Mouse (Mus musculus) limb, embryonic 14.5 days (tissue): Measurements from ENCODE around the gene Impdh2. TPM values are rescaled to one million over a fixed set of nuclear protein-coding genes. Genes with fewer than 3 reads are reported as not detected.
A peak's percentile ranks its signal among the peaks of the same experiment; 100 is the strongest.

ENCODE experiments used
- ATAC-seq: fragments of 200-750 bp; cut with Nextera tagmentation; 2 replicates; pipeline ENCODE4 v1.8.0; 2017; ENCODE audit warnings: low read depth, moderate number of reproducible peaks, moderate TSS enrichment; ENCODE audit not compliant: low FRiP score
- DNase-seq: peaks from one replicate; pipeline ENCODE4 v3.0.0-alpha.2; 2015; ENCODE audit warnings: low spot score
- H3K27ac ChIP-seq: fragments of 300-500 bp; sonication (generic); replicated peaks from 2 replicates; pipeline ENCODE4 v1.5.1; 2014; ENCODE audit warnings: low read depth, mild to moderate bottlenecking, low read length, moderate library complexity, mixed read lengths
- H3K27me3 ChIP-seq: fragments of 300-500 bp; sonication (generic); 2 replicates; pipeline ENCODE4 v1.6.1; 2014; ENCODE audit warnings: low read length, mixed read lengths; ENCODE audit not compliant: control insufficient read depth, insufficient read depth
- H3K36me3 ChIP-seq: fragments of 300-500 bp; sonication (generic); 2 replicates; pipeline ENCODE4 v1.6.1; 2014; ENCODE audit warnings: mild to moderate bottlenecking, low read length, moderate library complexity, mixed read lengths; ENCODE audit not compliant: control insufficient read depth, insufficient read depth
- H3K4me1 ChIP-seq: fragments of 300-500 bp; sonication (generic); 2 replicates; pipeline ENCODE4 v1.6.1; 2014; ENCODE audit warnings: antibody characterized with exemption, low read length, mixed read lengths; ENCODE audit not compliant: control insufficient read depth, insufficient read depth
- H3K4me2 ChIP-seq: fragments of 300-500 bp; sonication (generic); replicated peaks from 2 replicates; pipeline ENCODE4 v1.6.1; 2014; ENCODE audit warnings: low read depth, mild to moderate bottlenecking, low read length, moderate library complexity; ENCODE audit not compliant: severe bottlenecking
- H3K4me3 ChIP-seq: fragments of 300-500 bp; sonication (generic); replicated peaks from 2 replicates; pipeline ENCODE4 v1.5.1; 2014; ENCODE audit warnings: low read length
- H3K9ac ChIP-seq: fragments of 300-500 bp; sonication (generic); 2 replicates; pipeline ENCODE4 v1.6.1; 2014; ENCODE audit warnings: mild to moderate bottlenecking, low read depth, low read length, moderate library complexity; ENCODE audit not compliant: severe bottlenecking
- H3K9me3 ChIP-seq: fragments of 300-500 bp; sonication (generic); 2 replicates; pipeline ENCODE4 v1.6.1; 2016; ENCODE audit warnings: low read length; ENCODE audit not compliant: control insufficient read depth
- POLR2A ChIP-seq: fragments of 200-500 bp; IDR thresholded peaks from 2 replicates; pipeline ENCODE4 v1.8.0; 2012; ENCODE audit warnings: inconsistent platforms, mild to moderate bottlenecking, moderate library complexity, borderline replicate concordance; ENCODE audit not compliant: insufficient read depth, insufficient read length; ENCODE audit errors: extremely low read depth
- WGBS: fragments of 180-500 bp; shearing (Covaris S2); extraction: QIAGEN DNeasy Blood & Tissue Kit; methylation state at CpG from one replicate; pipeline ENCODE4 v1.1.7; 2014; 5-methylcytosine and 5-hydroxymethylcytosine counted together
- polyA plus RNA-seq, 2 experiments: library from polyadenylated mRNA; depleted of rRNA in 1 of 2; stranded (reverse) in 1 of 2; unstranded in 1 of 2; fragments of >200 nt; fragmentation: Nextera tagmentation in 1 of 2; extraction: Ambion mirVana in 1 of 2; gene quantifications; 2 replicates each; pipeline versions ENCODE4 v1.2.1 to v1.2.3; 2012 to 2014

Gene Impdh2
- polyA plus RNA-seq, 2 experiments, result 184 to 208 TPM

- DNase-seq, result no peak
- H3K4me1 ChIP-seq, result peaks cover 21% of the 10 kb centered on the region
- no peak overlapping the region for H3K9ac ChIP-seq
- ATAC-seq, result no peak
- no peak overlapping the region for H3K4me3 ChIP-seq
- no peak for TF ChIP-seq POLR2A
- H3K36me3 ChIP-seq, result peaks cover 54% of the 10 kb centered on the region
- no peaks in the 10 kb centered on the region for H3K9me3 ChIP-seq
- no peak overlapping the region for H3K27ac ChIP-seq
- 85% methylated on average over 36 of the region's 37 CpGs for WGBS
- H3K4me2 ChIP-seq, result no peak overlapping the region
- H3K27me3 ChIP-seq, result no peaks in the 10 kb centered on the region
Observed at GRCm38 (mm10) chr9:108575321-108576297, 15.5 kb downstream of the Impdh2 start.

DNA sequence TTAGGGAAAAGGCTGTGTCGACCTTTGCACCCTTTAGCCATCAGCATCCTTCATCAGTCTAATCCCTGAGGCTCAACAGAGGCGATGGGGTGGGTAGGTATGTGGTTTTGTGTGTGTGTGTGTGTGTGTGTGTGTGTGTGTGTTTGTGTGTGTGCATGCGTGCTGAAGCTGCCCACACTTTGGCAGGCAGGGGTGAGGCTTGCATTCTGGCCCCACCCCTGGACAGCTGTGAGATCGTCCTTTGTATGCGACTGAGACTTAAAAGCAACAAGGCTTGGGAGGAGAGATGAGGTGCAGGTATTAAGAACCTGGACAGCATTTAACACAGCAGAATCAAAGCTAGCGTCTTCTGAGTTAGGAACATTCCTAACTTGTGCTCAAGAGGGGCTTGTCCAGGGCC lies 16.9 kb downstream of the Impdh2 start:
- DNase-seq (no peak), ATAC-seq (no peak)
- H3K27me3 ChIP-seq, result no peaks in the 10 kb centered on the region
- no peak for TF ChIP-seq POLR2A
- no peak overlapping the region for H3K9ac ChIP-seq
- H3K27ac ChIP-seq, result no peak overlapping the region
- H3K36me3 ChIP-seq, result peaks cover 49% of the 10 kb centered on the region
- H3K4me1 ChIP-seq, result peaks cover 21% of the 10 kb centered on the region
- no peaks in the 10 kb centered on the region for H3K9me3 ChIP-seq
- H3K4me2 ChIP-seq, result peak overlapping the region; percentile 77
- WGBS, result 54% methylated on average over 6 of the region's 6 CpGs
- H3K4me3 ChIP-seq, result peak overlapping the region; percentile 84

GRCm38 (mm10) chr9:108577934-108578544 lies 18.0 kb downstream of the Impdh2 start:
- H3K9me3 ChIP-seq, result no peaks in the 10 kb centered on the region
- H3K4me3 ChIP-seq, result peak overlapping the region; percentile 84
- peak overlapping the region; percentile 77 for H3K4me2 ChIP-seq
- H3K27ac ChIP-seq, result peak overlapping the region; percentile 88
- H3K4me1 ChIP-seq, result peaks cover 21% of the 10 kb centered on the region
- peak overlapping the region; percentile 95 for H3K9ac ChIP-seq
- peak; percentile 11; the same call in 1 of the 2 replicates for ATAC-seq
- TF ChIP-seq POLR2A, result no peak
- WGBS, result under 1% methylated on average over 24 of the region's 24 CpGs
- peaks cover 44% of the 10 kb centered on the region for H3K36me3 ChIP-seq
- H3K27me3 ChIP-seq, result no peaks in the 10 kb centered on the region
- peak; percentile 78 for DNase-seq

GRCm38 (mm10) chr9:108578545-108579343 lies 18.7 kb downstream of the Impdh2 start, which contains the start of gene Wdr6:
Wdr6 (minus strand) TSS chr9:108578739.
- peak; percentile 80; the same call in 1 of the 2 replicates for TF ChIP-seq POLR2A
- Histone ChIP-seq H3K9me3 (no peaks in the 10 kb centered on the region), H3K27me3 (no peaks in the 10 kb centered on the region), H3K9ac (peak within 1 kb of the TSS; percentile 95), H3K4me1 (peaks cover 21% of the 10 kb centered on the region), H3K27ac (peak within 1 kb of the TSS; percentile 88), H3K4me3 (peak within 1 kb of the TSS; percentile 84), H3K4me2 (peak within 1 kb of the TSS; percentile 77), H3K36me3 (peaks cover 38% of the 10 kb centered on the region)
- ATAC-seq, result peak; percentile 98
- WGBS, result 5% methylated on average over 51 of the region's 51 CpGs
- peak; percentile 98 for DNase-seq

DNA sequence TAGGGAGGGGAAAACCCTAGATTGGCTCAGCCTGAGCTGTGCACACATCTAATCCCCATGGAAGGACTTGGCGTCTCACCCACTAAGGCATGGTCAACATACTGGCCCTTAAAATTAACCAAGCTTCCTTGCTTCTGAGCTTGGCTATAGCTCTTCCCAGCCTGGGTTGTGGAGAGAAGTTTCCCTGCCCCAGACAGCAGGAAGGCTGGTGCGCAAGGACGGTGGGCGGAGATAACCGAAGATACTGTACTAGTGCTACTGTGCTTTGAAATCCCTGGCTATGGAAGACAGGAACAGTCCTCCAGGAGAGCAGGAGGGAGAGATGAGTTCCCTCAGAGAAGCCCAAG lies 19.2 kb downstream of the Impdh2 start:
- Histone ChIP-seq H3K9ac (peak overlapping the region; percentile 58), H3K4me1 (peaks cover 21% of the 10 kb centered on the region), H3K4me3 (peak overlapping the region; percentile 84; the same call in 1 of the 2 replicates), H3K9me3 (no peaks in the 10 kb centered on the region), H3K27me3 (no peaks in the 10 kb centered on the region), H3K4me2 (peak overlapping the region; percentile 77), H3K36me3 (peaks cover 32% of the 10 kb centered on the region), H3K27ac (peak overlapping the region; percentile 88)
- WGBS, result 69% methylated on average over 5 of the region's 5 CpGs
- ATAC-seq, result no peak
- no peak for TF ChIP-seq POLR2A
- DNase-seq, result no peak
